Mouse (Mus musculus) liver, embryonic 15.5 days (tissue): ENCODE results near the gene Ifit1. TPM values are rescaled to one million over a fixed set of nuclear protein-coding genes. Genes with fewer than 3 reads are reported as not detected.

Experiments
- ATAC-seq: fragments of 200-750 bp; cut with Nextera tagmentation; 2 replicates; pipeline ENCODE4 v1.8.0; 2017; ENCODE audit warnings: moderate number of reproducible peaks, mild to moderate bottlenecking, moderate library complexity; ENCODE audit not compliant: insufficient read depth
- H3K27ac ChIP-seq: fragments of 300-500 bp; sonication (generic); replicated peaks from 2 replicates; pipeline ENCODE4 v1.5.1; 2015; ENCODE audit warnings: mild to moderate bottlenecking, inconsistent platforms
- H3K27me3 ChIP-seq: fragments of 300-500 bp; sonication (generic); 2 replicates; pipeline ENCODE4 v1.6.1; 2015; ENCODE audit warnings: mild to moderate bottlenecking, inconsistent platforms
- H3K36me3 ChIP-seq: fragments of 300-500 bp; sonication (generic); replicated peaks from 2 replicates; pipeline ENCODE4 v1.6.1; 2015; ENCODE audit warnings: moderate library complexity, mild to moderate bottlenecking, inconsistent platforms
- H3K4me1 ChIP-seq: fragments of 300-500 bp; sonication (generic); replicated peaks from 2 replicates; pipeline ENCODE4 v1.6.1; 2015; ENCODE audit warnings: inconsistent platforms
- H3K4me2 ChIP-seq: fragments of 300-500 bp; sonication (generic); 2 replicates; pipeline ENCODE4 v1.6.1; 2015; ENCODE audit warnings: moderate library complexity, mild to moderate bottlenecking, inconsistent platforms
- H3K4me3 ChIP-seq: fragments of 300-500 bp; sonication (generic); replicated peaks from 2 replicates; pipeline ENCODE4 v1.5.1; 2015; ENCODE audit warnings: mild to moderate bottlenecking, inconsistent platforms
- H3K9ac ChIP-seq: fragments of 300-500 bp; sonication (generic); 2 replicates; pipeline ENCODE4 v1.6.1; 2015; ENCODE audit warnings: moderate library complexity, mild to moderate bottlenecking, inconsistent platforms
- H3K9me3 ChIP-seq: fragments of 300-500 bp; sonication (generic); replicated peaks from 2 replicates; pipeline ENCODE4 v1.6.1; 2016; ENCODE audit warnings: inconsistent platforms
- WGBS: fragments of 180-500 bp; shearing (Covaris S2); methylation state at CpG from one replicate; pipeline ENCODE4 v1.1.7; 2015; ENCODE audit warnings: mixed read lengths; ENCODE audit not compliant: insufficient replicate concordance; 5-methylcytosine and 5-hydroxymethylcytosine counted together
- polyA plus RNA-seq: library from polyadenylated mRNA; unstranded; fragments of >200 nt; fragmentation: Nextera tagmentation; extraction: Ambion mirVana; gene quantifications from 2 replicates; pipeline ENCODE4 v1.2.1, GENCODE M21; 2015

The Ifit1 gene
- polyA plus RNA-seq, 1 experiment from 2014 or later: 1.5 TPM

DNA sequence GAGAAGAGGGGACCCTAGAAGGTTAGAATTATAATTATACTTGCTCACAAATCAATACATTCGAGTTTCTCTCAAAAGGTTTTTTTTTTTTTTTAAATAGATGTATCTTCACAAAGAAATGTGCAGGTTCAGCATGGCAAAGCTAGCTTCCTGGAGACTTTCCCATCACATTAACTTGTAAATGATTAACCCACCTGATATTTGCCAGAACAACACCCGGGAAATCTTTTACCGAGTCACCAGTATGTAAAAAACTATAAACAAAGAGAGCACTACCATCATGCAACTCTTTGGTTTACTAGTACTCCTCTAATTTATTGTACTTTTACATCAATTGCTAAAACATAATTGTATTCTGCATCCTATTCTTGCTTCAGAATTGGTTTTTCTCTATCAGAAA is 57.8 kb downstream of the Ifit1 start:
- Histone ChIP-seq H3K4me1 (no peaks in the 10 kb centered on the region), H3K36me3 (no peaks in the 10 kb centered on the region), H3K9ac (no peak overlapping the region), H3K4me3 (no peak overlapping the region), H3K9me3 (no peaks in the 10 kb centered on the region), H3K27ac (no peak overlapping the region), H3K27me3 (no peaks in the 10 kb centered on the region), H3K4me2 (no peak overlapping the region)
- ATAC-seq: no peak
- WGBS: 53% methylated on average over 3 of the region's 3 CpGs

DNA sequence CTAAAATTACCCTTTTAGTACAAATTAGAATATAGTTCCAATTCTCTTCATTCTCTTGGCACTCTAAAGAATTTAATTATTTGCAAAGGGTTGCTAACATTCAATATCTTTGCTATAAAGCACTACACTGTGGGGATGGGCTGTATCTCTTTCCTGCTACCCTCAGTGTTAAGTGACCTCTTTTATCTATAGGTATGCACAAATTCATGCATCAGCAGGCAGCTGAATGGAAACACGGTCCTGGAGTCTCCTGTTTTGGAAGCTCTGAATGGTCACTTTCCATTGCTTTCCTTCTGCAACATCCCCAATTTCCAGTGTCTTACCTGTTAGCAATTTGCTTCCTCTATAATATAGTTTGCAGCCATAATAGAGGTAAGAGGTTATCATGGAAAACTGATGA is 58.2 kb downstream of the Ifit1 start:
- Histone ChIP-seq H3K9me3 (no peaks in the 10 kb centered on the region), H3K27ac (no peak overlapping the region), H3K4me1 (no peaks in the 10 kb centered on the region), H3K4me3 (no peak overlapping the region), H3K27me3 (no peaks in the 10 kb centered on the region), H3K36me3 (no peaks in the 10 kb centered on the region), H3K9ac (no peak overlapping the region), H3K4me2 (no peak overlapping the region)
- no peak for ATAC-seq
- WGBS: 57% methylated on average over 1 of the region's 1 CpGs

DNA sequence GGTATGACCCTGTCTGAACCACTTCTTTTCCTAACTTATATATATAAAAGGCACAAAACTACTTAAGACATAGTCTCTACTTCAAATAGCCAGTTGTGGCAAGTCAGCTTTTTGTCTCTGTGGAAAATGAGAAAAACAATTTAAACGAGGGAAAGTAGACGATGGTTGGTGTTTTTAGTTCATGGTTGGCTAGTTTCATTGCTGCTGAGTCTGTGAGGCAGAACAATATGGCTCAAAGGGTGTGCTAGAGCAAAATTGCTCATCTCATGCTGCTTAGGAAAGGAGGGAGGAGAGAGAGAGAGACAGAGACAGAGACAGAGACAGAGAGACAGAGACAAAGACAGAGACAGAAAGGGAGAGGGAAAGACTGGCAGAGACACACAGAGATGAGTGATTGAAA is 58.6 kb downstream of the Ifit1 start:
- Histone ChIP-seq H3K4me1 (no peaks in the 10 kb centered on the region), H3K27me3 (no peaks in the 10 kb centered on the region), H3K9ac (no peak overlapping the region), H3K9me3 (no peaks in the 10 kb centered on the region), H3K4me3 (no peak overlapping the region), H3K4me2 (no peak overlapping the region), H3K36me3 (no peaks in the 10 kb centered on the region), H3K27ac (no peak overlapping the region)
- ATAC-seq: no peak
- 69% methylated on average over 2 of the region's 2 CpGs for WGBS

Other genes starting within 250 kb of the Ifit1 start
- gene Ch25h, start 165.7 kb upstream of the Ifit1 start, polyA plus RNA-seq: 0.18 TPM in 2 replicates
- gene Lipa, start 113.4 kb upstream of the Ifit1 start, polyA plus RNA-seq: 49.1 and 49.8 TPM in 2 replicates
- gene Ifit2, start 90.2 kb upstream of the Ifit1 start, polyA plus RNA-seq: 2.7 and 3.0 TPM in 2 replicates
- gene Ifit3, start 57.3 kb upstream of the Ifit1 start, polyA plus RNA-seq: 2.0 and 2.3 TPM in 2 replicates
- gene Ifit1bl1, start 38.9 kb upstream of the Ifit1 start, polyA plus RNA-seq: 0.16 and 0.17 TPM in 2 replicates
- gene Ifit3b, start 32.9 kb upstream of the Ifit1 start, polyA plus RNA-seq: 0.28 and 0.61 TPM in 2 replicates
- gene Ifit1bl2, start 128 bp upstream of the Ifit1 start, polyA plus RNA-seq: 0.07 and 0.21 TPM in 2 replicates
- 12.2 and 14.3 TPM in 2 replicates for gene Slc16a12, start 106.4 kb downstream of the Ifit1 start, polyA plus RNA-seq
- 8.3 and 8.6 TPM in 2 replicates for gene Pank1, start 238.6 kb downstream of the Ifit1 start, polyA plus RNA-seq